Mouse (Mus musculus) heart, postnatal 0 days (tissue): Measurements from ENCODE around the gene Ttll7. TPM values are rescaled to one million over a fixed set of nuclear protein-coding genes. Genes with fewer than 3 reads are reported as not detected.

ENCODE experiments used
- ATAC-seq: fragments of 200-750 bp; cut with Nextera tagmentation; 2 replicates; pipeline ENCODE4 v1.8.0; 2017; ENCODE audit warnings: low read depth, moderate number of reproducible peaks, moderate library complexity; ENCODE audit not compliant: insufficient read depth
- DNase-seq: peaks from one replicate; pipeline ENCODE4 v3.0.0-alpha.2; 2016; ENCODE audit warnings: low spot score
- H3K27ac ChIP-seq: fragments of 300-500 bp; sonication (generic); 2 replicates; pipeline ENCODE4 v1.5.1; 2014; ENCODE audit warnings: low read depth, mild to moderate bottlenecking
- H3K27me3 ChIP-seq: fragments of 300-500 bp; sonication (generic); 2 replicates; pipeline ENCODE4 v1.6.1; 2014; ENCODE audit warnings: low read length, mixed read lengths; ENCODE audit not compliant: control insufficient read depth, insufficient read depth
- H3K36me3 ChIP-seq: fragments of 300-500 bp; sonication (generic); replicated peaks from 2 replicates; pipeline ENCODE4 v1.6.1; 2014; ENCODE audit warnings: low read length, mixed read lengths; ENCODE audit not compliant: control insufficient read depth, insufficient read depth
- H3K4me1 ChIP-seq: fragments of 300-500 bp; sonication (generic); 2 replicates; pipeline ENCODE4 v1.6.1; 2014; ENCODE audit warnings: antibody characterized with exemption; ENCODE audit not compliant: control insufficient read depth, insufficient read depth
- H3K4me2 ChIP-seq: fragments of 300-500 bp; sonication (generic); 2 replicates; pipeline ENCODE4 v1.6.1; 2014; ENCODE audit warnings: low read depth, mild to moderate bottlenecking, low read length, moderate library complexity
- H3K4me3 ChIP-seq: fragments of 300-500 bp; sonication (generic); 2 replicates; pipeline ENCODE4 v1.5.1; 2014; ENCODE audit warnings: low read depth, low read length
- H3K9ac ChIP-seq: fragments of 300-500 bp; sonication (generic); replicated peaks from 2 replicates; pipeline ENCODE4 v1.6.1; 2014; ENCODE audit warnings: low read depth, low read length, mixed read lengths
- H3K9me3 ChIP-seq: fragments of 300-500 bp; sonication (generic); replicated peaks from 2 replicates; pipeline ENCODE4 v1.6.1; 2016; ENCODE audit warnings: low read length; ENCODE audit not compliant: control insufficient read depth
- CTCF ChIP-seq: IDR thresholded peaks from 2 replicates; pipeline ENCODE4 v1.5.1; 2016; ENCODE audit warnings: antibody characterized with exemption, control low read depth, low read depth
- EP300 ChIP-seq: IDR thresholded peaks from 2 replicates; pipeline ENCODE4 v1.6.1; 2016; ENCODE audit warnings: antibody characterized with exemption, low read depth
- WGBS: fragments of 180-500 bp; shearing (Covaris S2); extraction: QIAGEN DNeasy Blood & Tissue Kit; methylation state at CpG from one replicate; pipeline ENCODE4 v1.1.7; 2014; 5-methylcytosine and 5-hydroxymethylcytosine counted together
- polyA plus RNA-seq: library from polyadenylated mRNA; unstranded; fragments of >200 nt; fragmentation: Nextera tagmentation; extraction: Ambion mirVana; gene quantifications from 2 replicates; pipeline ENCODE4 v1.2.1, GENCODE M21; 2015
- total RNA-seq: library from RNA; depleted of rRNA; stranded (reverse); fragments of >200 nt; gene quantifications from 2 replicates; pipeline ENCODE4 v1.2.3, GENCODE M21; 2014; ENCODE audit warnings: low replicate concordance; rRNA removed

Gene Ttll7
- total and polyA plus RNA-seq, 2 experiments from 2014 or later, result 1.2 to 6.6 TPM

GRCm38 (mm10) chr3:147029718-147030117 is 177.6 kb downstream of the Ttll7 start:
- TF ChIP-seq EP300, result no peak
- no peak for TF ChIP-seq CTCF
- no peaks in the 10 kb centered on the region for H3K9me3 ChIP-seq
- 0 out of 2 replicates have a peak, but pooled peaks cover 7% of the 10 kb centered on the region for H3K4me1 ChIP-seq
- no peaks in the 10 kb centered on the region for H3K36me3 ChIP-seq
- DNase-seq (no peak), ATAC-seq (no peak)
- H3K4me3 ChIP-seq, result no peak overlapping the region
- H3K9ac ChIP-seq, result no peak overlapping the region
- no peak overlapping the region for H3K27ac ChIP-seq
- no peak overlapping the region for H3K4me2 ChIP-seq
- no peaks in the 10 kb centered on the region for H3K27me3 ChIP-seq
- 79% methylated on average over 11 of the region's 11 CpGs for WGBS

GRCm38 (mm10) chr3:147030266-147030880 is 178.2 kb downstream of the Ttll7 start:
- no peak for DNase-seq
- H3K9ac ChIP-seq, result no peak overlapping the region
- 59% methylated on average over 11 of the region's 11 CpGs for WGBS
- H3K36me3 ChIP-seq, result no peaks in the 10 kb centered on the region
- no peaks in the 10 kb centered on the region for H3K9me3 ChIP-seq
- no peak for ATAC-seq
- no peaks in the 10 kb centered on the region for H3K27me3 ChIP-seq
- TF ChIP-seq EP300, result no peak
- TF ChIP-seq CTCF, result no peak
- H3K4me1 ChIP-seq, result 0 out of 2 replicates have a peak, but pooled peaks cover 7% of the 10 kb centered on the region
- no peak overlapping the region for H3K4me2 ChIP-seq
- H3K4me3 ChIP-seq, result no peak overlapping the region
- no peak overlapping the region for H3K27ac ChIP-seq

Other genes with a start within 250 kb of the Ttll7 start
- gene Dnase2b, start 236.8 kb upstream of the Ttll7 start, total RNA-seq, result not detected in 2 replicates
- gene Dnase2b, start 236.8 kb upstream of the Ttll7 start, polyA plus RNA-seq, result not detected in 2 replicates
- gene 4930503B20Rik, start 201.1 kb upstream of the Ttll7 start, total RNA-seq, result not detected in 2 replicates
- gene 4930503B20Rik, start 201.1 kb upstream of the Ttll7 start, polyA plus RNA-seq, result 0.22 TPM in 1 of 2 replicates, not detected in the other
- 0.42 and 3.6 TPM in 2 replicates for gene Samd13, start 166.8 kb upstream of the Ttll7 start, total RNA-seq
- gene Samd13, start 166.8 kb upstream of the Ttll7 start, polyA plus RNA-seq, result 1.8 and 2.8 TPM in 2 replicates
- 53.1 and 58.6 TPM in 2 replicates for gene Prkacb, start 39.4 kb upstream of the Ttll7 start, total RNA-seq
- 38.0 and 41.7 TPM in 2 replicates for gene Prkacb, start 39.4 kb upstream of the Ttll7 start, polyA plus RNA-seq